Mouse (Mus musculus) ovary, postnatal 36 days (tissue): ENCODE measurements around the gene B4galnt4.

Experiments
- DNase-seq: peaks from one replicate; pipeline ENCODE4 v3.0.0; 2022; ENCODE audit warnings: low spot score, mixed read lengths

The B4galnt4 gene

DNA sequence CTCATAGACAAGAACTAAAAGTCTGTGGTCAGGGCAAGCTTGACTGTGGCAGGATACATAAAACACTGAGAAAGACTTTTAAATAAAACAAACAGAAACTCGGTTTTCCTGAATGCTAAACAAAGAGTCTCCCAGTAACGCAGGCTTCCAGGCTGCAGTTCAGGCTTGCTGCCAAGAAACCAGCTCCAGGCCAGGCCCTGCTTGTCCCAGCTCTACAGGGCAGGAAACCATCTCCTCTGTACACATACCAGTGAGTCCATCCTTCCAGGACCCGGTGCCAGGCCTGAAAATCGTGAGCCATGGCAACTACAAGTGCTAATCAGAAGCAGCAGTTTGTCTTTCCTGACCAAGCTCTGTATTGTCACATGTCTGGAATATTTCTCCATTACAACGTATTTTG lies 19.2 kb upstream of the B4galnt4 start:
- DNase-seq, result peak; percentile 67

DNA sequence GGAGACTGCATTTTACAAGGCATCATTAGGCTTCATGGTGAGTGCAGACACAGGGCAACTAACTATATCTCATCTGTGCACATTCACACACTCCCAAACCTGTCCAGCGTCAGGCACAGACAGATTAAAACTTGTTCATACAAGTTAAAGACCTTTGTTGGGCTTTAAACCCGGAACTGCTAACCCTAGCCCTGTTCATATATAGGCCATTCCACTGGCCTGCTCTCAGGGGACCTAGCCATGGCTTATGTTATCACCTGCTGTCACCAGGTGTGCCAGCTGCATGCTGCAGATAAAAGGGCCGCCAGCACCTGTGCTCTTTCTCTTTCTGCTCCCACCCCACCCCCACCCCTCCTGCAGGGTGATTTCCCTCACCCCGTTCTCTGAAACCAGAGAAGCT lies 18.4 kb upstream of the B4galnt4 start:
- no peak for DNase-seq

DNA sequence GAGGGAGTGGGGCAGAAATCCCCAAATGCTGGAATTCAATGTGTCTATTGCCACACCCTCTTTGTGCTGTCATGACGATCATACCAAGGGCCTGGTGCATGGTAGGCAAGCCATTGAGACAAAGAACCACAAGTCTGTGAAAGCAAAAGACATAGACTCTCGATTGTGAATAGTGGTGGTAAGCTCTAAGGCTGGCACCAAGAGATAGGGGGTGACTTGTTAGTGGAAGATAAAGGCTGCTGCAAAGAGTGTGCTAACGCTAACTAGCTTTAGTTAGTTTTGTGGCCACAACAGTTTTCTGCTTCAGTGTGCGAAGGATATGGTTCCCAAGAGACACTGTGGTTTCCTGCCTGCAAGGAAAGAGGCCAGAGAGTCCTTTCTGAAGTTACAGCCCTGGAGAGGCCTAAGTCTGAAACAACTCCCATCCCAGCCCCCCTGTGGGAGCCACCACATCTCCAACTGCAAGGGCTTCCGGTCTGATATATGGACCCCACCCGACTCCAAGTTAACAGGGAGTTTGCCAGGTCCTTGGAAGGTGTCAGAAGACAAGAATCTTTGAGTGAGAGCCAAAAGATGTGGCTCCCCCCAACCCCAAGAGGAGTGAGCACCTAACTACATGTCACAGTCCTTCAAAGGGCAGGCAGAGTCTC lies 13.8 kb upstream of the B4galnt4 start:
- no peak for DNase-seq

- DNase-seq, result peak; percentile 66
Measured at GRCm38 (mm10) chr7:141047581-141048225, 13.2 kb upstream of the B4galnt4 start.

DNA sequence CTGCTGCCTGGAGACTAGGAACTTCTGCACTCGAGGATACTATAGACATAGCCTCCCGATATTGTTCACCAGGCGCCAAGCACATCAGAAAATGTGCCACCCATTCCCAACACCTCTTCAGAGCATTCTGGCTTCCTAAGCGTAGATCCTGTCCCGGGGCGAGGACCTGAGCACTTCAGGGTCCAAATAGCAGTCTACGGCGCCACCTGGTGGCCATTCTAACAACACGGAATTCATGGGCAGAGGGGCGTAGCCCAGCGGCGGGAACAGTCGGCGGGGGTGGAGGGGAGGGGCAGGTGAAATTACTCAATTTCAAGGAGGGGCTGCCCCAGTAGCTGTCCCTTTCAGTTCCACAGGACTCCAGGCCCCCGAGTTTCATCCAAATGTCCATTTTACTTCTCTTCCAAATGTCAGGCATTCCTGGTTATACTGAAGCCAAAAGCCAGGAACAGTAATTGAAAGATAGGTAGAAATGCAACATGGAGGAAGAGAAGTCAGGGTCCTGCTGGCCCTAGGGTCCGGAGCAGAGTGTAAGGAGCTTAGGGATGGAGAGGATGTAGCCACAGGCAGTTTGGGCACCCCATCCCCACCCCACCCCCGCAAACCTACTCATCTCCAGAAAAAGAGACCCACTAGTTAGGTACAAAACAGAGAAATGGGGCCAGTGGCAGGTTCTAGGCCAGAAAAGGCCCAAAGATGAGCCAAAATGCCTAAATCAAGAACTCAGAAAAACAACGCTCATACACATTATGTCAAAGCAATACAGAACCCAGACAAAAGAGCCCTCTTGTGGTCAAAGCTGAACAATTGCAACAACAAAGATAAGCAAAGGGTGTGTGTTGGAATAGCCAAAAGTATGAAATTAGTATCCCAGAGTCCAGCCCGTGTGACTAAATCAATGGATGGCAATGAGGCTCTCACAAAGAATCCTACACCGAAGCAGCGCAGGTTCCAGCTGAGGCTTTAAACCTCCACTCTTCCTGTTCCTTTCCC lies 12.4 kb upstream of the B4galnt4 start:
- DNase-seq, result peak; percentile 90

GRCm38 (mm10) chr7:141049326-141049725 lies 11.6 kb upstream of the B4galnt4 start:
- DNase-seq, result no peak

GRCm38 (mm10) chr7:141051060-141051685 lies 9.7 kb upstream of the B4galnt4 start:
- no peak for DNase-seq

- no peak for DNase-seq
Measured at GRCm38 (mm10) chr7:141052016-141052415, 8.9 kb upstream of the B4galnt4 start.

DNA sequence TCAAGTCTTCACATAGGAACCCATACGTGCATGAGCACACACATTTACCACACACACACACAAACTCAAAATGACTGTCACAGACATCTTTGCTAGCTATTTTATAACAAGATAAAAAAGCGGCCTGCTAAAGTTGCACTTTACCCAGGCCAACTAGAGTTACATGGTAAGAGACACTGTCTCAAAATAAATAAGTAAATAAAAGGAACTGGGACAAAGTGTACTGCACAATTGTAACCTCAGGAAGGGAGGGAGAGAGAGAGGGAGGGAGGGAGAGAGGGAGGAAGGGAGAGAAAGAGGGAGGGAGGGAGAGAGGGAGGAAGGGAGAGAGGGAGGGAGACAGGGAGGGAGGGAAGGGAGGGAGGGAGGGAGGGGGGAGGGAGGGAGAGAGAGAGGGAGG lies 8.5 kb upstream of the B4galnt4 start:
- no peak for DNase-seq

DNA sequence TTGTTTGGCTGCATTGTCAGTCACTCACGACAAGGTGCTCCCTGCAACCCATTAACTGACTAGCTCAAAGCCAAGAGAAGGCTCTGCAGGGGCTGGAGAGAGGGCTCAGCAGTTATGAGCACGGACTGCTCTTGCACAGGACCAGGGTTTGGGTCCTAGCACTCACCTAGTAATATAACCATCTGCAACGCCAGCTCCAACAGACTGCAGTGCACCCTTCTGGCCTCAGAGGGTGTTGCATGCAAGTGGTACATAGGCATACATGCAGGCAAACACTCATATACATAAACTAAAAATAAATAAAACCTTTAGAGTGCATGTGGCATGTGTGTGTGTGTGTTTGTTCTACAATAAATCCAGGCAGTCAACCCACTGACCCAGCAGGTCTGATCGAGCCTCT lies 5.1 kb upstream of the B4galnt4 start:
- DNase-seq, result no peak

- DNase-seq, result no peak
Measured at GRCm38 (mm10) chr7:141056976-141057375, 3.9 kb upstream of the B4galnt4 start.

- DNase-seq, result no peak
Measured at GRCm38 (mm10) chr7:141057541-141057940, 3.4 kb upstream of the B4galnt4 start.

DNA sequence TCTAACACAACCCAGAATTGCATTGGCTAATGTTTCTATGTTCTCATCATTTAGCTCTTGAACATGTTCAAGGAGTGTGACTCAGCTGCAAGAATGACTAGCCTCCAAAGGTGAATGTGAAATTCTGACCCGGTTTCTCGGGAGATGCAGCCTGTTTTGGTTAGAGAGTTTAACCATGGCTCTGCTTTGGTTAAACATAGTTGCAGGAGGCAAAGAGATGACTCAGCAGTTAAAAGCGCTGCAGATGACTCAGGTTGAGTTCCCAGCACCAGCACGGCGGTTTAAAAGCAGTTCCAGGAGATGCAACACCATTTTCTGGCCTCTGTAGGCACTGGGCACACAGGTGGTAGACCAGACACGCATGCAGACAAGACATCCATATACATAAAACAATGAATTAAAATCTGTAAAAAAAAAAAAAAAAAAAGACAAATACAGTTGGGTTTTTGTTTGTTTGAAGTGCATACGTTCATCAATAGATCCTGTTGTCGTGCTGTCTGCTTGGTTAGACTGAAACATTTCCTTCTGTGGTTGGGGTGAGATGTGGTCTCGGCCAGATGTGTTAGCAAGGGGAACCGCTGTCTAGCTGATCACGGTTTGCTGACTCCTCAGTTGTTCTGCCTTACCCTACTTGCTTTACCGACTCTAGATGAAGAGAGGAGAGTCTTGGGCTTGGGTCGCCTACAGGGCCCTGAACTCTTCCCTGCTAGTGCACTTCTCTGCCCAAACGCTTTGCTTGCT lies 2.1 kb upstream of the B4galnt4 start:
- DNase-seq, result no peak

- DNase-seq, result no peak
Measured at GRCm38 (mm10) chr7:141059929-141060328, 975 bp upstream of the B4galnt4 start.

GRCm38 (mm10) chr7:141061269-141061692 lies 377 bp downstream of the B4galnt4 start:
- no peak for DNase-seq

GRCm38 (mm10) chr7:141062525-141062924 lies 1.6 kb downstream of the B4galnt4 start:
- DNase-seq, result no peak

DNA sequence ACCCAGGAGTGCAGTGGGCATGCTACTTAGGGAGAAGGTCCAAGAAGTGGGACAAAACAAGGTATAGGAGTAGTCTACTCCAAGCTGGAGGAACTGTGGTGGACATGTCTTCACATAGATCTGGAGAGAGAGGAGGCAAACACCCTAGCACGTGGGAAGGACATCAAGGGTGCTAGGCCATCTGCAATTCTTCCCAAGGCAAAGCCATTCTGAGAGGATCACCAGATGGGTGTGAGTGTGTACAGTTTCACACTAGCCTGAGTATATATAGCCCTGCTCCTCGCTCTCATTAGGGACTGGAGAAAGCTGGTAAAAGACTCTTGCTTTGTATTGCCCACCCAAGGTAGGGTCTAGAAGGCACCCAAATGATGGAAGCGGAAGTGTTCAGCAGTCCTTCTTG lies 2.4 kb downstream of the B4galnt4 start:
- no peak for DNase-seq

GRCm38 (mm10) chr7:141064175-141064574 lies 3.3 kb downstream of the B4galnt4 start:
- DNase-seq, result no peak

GRCm38 (mm10) chr7:141064576-141064975 lies 3.7 kb downstream of the B4galnt4 start:
- no peak for DNase-seq

DNA sequence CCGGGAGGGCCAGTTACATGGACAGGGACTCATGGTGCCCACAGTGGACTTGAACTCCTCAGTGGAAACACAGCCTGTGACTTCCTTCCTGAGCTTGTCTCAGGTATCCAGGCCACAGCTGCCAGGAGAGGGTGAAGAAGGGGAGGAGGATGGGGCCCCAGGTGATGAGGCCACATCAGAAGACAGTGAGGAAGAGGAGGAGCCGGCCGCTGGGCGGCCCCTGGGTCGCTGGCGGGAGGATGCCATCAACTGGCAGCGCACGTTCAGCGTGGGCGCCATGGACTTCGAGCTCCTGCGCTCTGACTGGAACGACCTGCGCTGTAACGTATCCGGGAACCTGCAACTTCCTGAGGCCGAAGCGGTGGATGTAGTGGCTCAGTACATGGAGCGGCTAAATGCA lies 7.4 kb downstream of the B4galnt4 start:
- no peak for DNase-seq

DNA sequence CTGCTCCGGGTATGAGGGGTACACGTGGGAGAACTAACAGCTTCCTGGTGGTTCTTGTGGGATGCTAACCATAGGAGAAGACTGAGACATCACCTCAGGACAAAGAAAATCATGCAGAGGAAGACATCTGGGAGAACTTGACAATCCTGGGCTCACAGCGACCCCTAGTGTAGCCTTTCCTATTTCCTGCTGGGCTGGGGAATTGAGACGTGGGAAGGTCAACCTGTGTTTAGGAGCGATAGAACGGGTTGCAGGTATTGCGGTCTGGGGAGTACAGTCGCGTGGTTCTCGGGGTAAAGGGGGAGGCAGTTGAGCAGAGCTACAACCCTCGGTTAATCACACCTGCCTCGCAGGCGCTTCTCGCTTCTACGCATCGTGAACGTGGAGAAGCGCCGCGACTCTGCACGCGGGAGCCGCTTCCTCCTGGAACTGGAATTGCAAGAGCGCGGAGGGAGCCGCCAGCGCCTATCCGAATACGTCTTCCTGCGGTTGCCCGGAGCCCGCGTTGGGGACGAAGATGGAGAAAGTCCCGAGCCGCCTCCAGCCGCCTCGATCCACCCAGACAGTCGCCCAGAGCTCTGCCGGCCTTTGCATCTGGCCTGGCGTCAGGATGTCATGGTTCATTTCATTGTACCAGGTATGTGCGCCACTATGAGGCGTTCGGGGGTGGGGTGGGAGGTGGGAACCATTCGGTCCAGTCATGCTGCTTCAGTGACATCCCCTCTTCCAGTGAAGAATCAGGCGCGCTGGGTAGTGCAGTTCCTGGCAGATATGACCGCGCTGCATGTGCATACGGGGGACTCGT lies 9.4 kb downstream of the B4galnt4 start:
- DNase-seq, result peak; percentile 59
